Mouse (Mus musculus): ENCODE data around the gene 2610021A01Rik. TPM values are rescaled to one million over a fixed set of nuclear protein-coding genes. Genes with fewer than 3 reads are reported as not detected.
"Not testable (repeated sequence)": the region's sequence is repeated elsewhere in the genome, so short reads cannot be mapped to it uniquely, and the experiment has no call there.

The 2610021A01Rik gene
- total RNA-seq (2014; rRNA removed) (23.2 and 26.5 TPM in 2 replicates), polyA plus RNA-seq (2015; fragmentation: Nextera tagmentation; extraction: Ambion mirVana) (6.8 and 10.5 TPM in 2 replicates)

DNA sequence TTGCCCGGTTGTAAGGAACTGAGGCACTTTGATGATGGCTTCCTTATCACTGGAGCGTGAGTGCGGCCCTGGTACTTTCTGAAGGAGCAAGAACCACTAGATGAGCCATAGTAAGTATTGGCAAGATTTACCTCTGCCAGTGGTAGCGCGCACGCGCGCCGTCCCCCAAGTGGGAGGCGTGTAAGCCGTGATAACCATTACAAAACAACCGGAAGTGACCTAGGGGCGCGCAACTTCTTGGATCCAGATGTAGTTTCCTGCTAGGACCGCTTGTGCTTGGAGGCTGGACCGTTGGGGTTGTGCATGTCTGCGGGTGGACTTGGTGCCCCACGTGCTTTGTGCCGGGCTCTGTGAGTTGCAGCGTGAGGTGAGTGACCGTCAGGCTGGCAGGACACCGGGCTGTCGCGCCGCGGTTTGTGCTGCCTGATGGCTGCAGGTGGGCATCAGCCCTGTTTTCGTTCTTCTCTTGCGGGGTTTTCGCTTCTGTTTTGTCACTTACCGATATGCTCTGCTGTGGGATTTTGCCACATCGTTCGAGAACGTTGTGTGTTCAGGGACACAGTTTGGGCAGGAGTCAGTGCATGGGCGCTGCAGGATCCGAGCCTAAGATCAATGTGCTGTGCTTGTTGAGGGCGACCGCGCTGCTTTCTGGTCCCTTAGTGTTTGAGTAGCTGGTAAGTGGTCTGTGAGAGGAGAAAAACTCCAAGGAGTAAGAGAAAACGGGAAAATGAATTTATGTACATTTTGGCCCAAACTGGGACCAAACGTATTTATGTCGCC, at the start of gene 2610021A01Rik:
2610021A01Rik (plus strand) TSS at position 197 of the 780 bp plus-strand sequence.
- Histone ChIP-seq H3K9ac (peak within 1 kb of the TSS; percentile 72), H3K27me3 (ENCODE audit: insufficient read depth, low read length) (no peaks in the 10 kb centered on the region), H3K9me3 (ENCODE audit: low read length) (no peaks in the 10 kb centered on the region), H3K36me3 (ENCODE audit: insufficient read depth) (no peaks in the 10 kb centered on the region), H3K4me1 (ENCODE audit: insufficient read depth) (peaks cover 4% of the 10 kb centered on the region; the same call in 1 of the 2 replicates), H3K4me2 (ENCODE audit: low read depth) (peak within 1 kb of the TSS; percentile 78), H3K27ac (ENCODE audit: low read depth, low read length) (peak within 1 kb of the TSS; percentile 66), H3K4me3 (ENCODE audit: low read depth, low read length) (peak within 1 kb of the TSS; percentile 59)
- ATAC-seq (peak; percentile 99), DNase-seq (peak; percentile 96)
- WGBS, result 3% methylated on average over 41 of the region's 41 CpGs
- TF ChIP-seq CTCF (IDR thresholded peaks at IDR 0.05; ENCODE audit: low read depth), result no peak; the same call in 1 of the 2 replicates

DNA sequence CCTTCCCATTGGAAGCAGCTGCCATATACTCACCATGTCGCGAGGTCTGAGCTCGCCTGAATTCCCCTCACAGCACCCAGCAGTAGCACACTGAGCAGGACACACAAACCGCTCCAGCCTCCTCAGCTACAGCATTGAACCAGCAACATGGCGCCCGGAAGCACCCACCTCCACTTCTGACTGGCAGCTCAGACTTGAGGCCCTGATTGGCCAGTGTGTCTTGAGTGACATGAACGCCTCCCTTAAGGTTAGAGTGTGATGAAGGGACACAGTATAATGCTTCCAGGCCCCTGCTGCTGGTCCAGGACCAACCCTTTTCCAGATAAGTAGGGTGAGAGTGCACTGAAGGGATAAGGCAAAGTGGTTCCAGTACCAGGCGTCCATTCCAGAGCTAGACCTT, 38.3 kb upstream of the 2610021A01Rik start:
- H3K27ac ChIP-seq (ENCODE audit: low read depth, low read length), result no peak overlapping the region
- TF ChIP-seq CTCF (IDR thresholded peaks at IDR 0.05; ENCODE audit: low read depth), result no peak
- no peak overlapping the region for H3K4me2 ChIP-seq (ENCODE audit: low read depth)
- no peak overlapping the region for H3K4me3 ChIP-seq (ENCODE audit: low read depth, low read length)
- no peaks in the 10 kb centered on the region for H3K4me1 ChIP-seq (ENCODE audit: insufficient read depth)
- 82% methylated on average over 8 of the region's 8 CpGs for WGBS
- H3K27me3 ChIP-seq (ENCODE audit: insufficient read depth, low read length), result no peaks in the 10 kb centered on the region
- no peak overlapping the region for H3K9ac ChIP-seq
- DNase-seq (no peak), ATAC-seq (no peak)
- H3K9me3 ChIP-seq (ENCODE audit: low read length), result peaks cover 3% of the 10 kb centered on the region; the same call in 1 of the 2 replicates
- H3K36me3 ChIP-seq (ENCODE audit: insufficient read depth), result no peaks in the 10 kb centered on the region

DNA sequence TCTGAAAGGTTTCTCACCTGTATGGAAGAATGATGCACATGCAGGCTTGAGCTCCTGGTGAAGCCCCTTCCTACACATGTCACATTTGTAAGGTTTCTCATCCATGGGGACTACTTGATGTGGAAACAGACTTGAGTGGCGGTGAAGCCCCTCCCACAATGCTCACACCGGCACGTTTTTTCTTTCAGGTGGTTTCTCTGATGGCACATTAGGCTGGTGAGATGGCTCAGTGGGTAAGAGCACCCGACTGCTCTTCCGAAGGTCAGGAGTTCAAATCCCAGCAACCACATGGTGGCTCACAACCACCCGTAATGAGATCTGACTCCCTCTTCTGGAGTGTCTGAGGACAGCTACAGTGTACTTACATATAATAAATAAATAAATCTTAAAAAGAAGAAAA, 25.5 kb upstream of the 2610021A01Rik start, which contains the start of gene Gm6871:
Gm6871 (minus strand) TSS at position 101 of the 400 bp plus-strand sequence.
- ATAC-seq; H3K4me2 ChIP-seq (ENCODE audit: low read depth); H3K4me1 ChIP-seq (ENCODE audit: insufficient read depth); DNase-seq; H3K36me3 ChIP-seq (ENCODE audit: insufficient read depth); H3K4me3 ChIP-seq (ENCODE audit: low read depth, low read length); H3K9ac ChIP-seq; H3K27ac ChIP-seq (ENCODE audit: low read depth, low read length); H3K27me3 ChIP-seq (ENCODE audit: insufficient read depth, low read length); H3K9me3 ChIP-seq (ENCODE audit: low read length): not testable (repeated sequence)
- 84% methylated on average over 5 of the region's 6 CpGs for WGBS

DNA sequence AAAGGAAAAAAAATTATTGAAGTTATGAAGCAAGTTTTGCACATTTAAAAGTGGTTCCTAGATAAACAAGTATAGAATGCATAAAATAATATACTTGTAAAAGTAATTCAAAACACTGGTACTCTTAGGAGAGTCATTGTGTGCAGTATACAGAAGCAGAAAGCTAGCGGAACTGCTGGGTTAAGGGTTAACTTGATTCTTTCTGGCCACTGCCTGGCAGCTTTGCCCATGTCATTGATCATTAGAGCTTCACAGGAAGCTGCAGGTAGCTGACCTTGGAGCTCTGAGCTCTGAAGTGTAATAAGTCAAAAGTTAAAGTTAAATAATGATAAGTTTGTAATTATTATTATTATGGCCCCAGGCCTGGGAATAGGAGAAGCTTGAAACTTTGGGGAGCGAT, 21.1 kb upstream of the 2610021A01Rik start:
- no peak for ATAC-seq
- H3K27ac ChIP-seq (ENCODE audit: low read depth, low read length), result no peak overlapping the region
- no peak for DNase-seq
- no peaks in the 10 kb centered on the region for H3K9me3 ChIP-seq (ENCODE audit: low read length)
- no peak overlapping the region for H3K4me3 ChIP-seq (ENCODE audit: low read depth, low read length)
- WGBS, result 92% methylated on average over 2 of the region's 2 CpGs
- H3K27me3 ChIP-seq (ENCODE audit: insufficient read depth, low read length), result no peaks in the 10 kb centered on the region
- no peaks in the 10 kb centered on the region for H3K36me3 ChIP-seq (ENCODE audit: insufficient read depth)
- no peak for TF ChIP-seq CTCF (IDR thresholded peaks at IDR 0.05; ENCODE audit: low read depth)
- no peaks in the 10 kb centered on the region for H3K4me1 ChIP-seq (ENCODE audit: insufficient read depth)
- H3K4me2 ChIP-seq (ENCODE audit: low read depth), result no peak overlapping the region
- H3K9ac ChIP-seq, result no peak overlapping the region

DNA sequence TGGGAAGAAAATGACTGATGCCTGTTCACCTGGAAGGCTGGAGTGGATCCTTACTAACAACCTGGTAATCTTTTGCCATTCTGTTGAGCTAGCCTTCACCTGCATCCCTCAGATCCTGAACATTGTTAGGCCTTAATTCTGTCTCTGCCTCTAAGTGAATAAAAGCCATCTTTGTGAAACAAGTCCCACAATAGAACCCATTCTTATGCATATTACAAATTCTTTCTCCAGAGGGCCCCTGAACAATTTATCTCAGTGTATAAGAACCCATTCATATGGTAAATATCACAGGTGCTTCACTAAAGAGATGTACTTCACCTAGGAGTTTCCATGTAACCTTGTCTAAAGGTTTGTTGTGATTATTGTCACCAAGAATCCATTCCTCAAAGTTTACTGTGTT, 17.0 kb upstream of the 2610021A01Rik start:
- no peak overlapping the region for H3K9ac ChIP-seq
- H3K27me3 ChIP-seq (ENCODE audit: insufficient read depth, low read length), result no peaks in the 10 kb centered on the region
- H3K4me3 ChIP-seq (ENCODE audit: low read depth, low read length), result no peak overlapping the region
- no peak for TF ChIP-seq CTCF (IDR thresholded peaks at IDR 0.05; ENCODE audit: low read depth)
- H3K27ac ChIP-seq (ENCODE audit: low read depth, low read length), result no peak overlapping the region
- H3K36me3 ChIP-seq (ENCODE audit: insufficient read depth), result no peaks in the 10 kb centered on the region
- no peaks in the 10 kb centered on the region for H3K4me1 ChIP-seq (ENCODE audit: insufficient read depth)
- H3K4me2 ChIP-seq (ENCODE audit: low read depth), result no peak overlapping the region
- H3K9me3 ChIP-seq (ENCODE audit: low read length), result peaks cover 7% of the 10 kb centered on the region; the same call in 1 of the 2 replicates
- no peak for DNase-seq
- no peak for ATAC-seq

DNA sequence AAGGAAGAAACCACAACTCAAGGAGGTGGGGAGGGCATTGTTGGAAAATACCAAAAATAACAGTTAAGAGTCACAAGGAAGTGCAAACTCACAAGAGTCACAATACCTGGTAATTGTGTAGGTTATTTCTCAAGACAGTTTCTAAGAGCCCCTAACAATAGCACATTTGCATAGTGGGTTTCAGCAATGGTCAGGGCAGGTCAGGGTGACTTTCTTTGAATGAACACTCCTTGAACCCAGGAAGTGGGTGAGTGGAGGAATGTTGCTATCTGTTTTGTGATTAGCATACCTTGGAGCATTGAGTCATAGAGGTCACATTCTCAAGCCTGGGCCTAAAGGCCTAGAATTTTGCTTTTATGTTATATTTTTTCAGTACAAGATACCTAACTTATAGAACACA, 11.2 kb upstream of the 2610021A01Rik start:
- not testable (repeated sequence) for H3K36me3 ChIP-seq (ENCODE audit: insufficient read depth); H3K27me3 ChIP-seq (ENCODE audit: insufficient read depth, low read length); DNase-seq; H3K9ac ChIP-seq; H3K4me3 ChIP-seq (ENCODE audit: low read depth, low read length); H3K9me3 ChIP-seq (ENCODE audit: low read length); H3K4me1 ChIP-seq (ENCODE audit: insufficient read depth); ATAC-seq; H3K27ac ChIP-seq (ENCODE audit: low read depth, low read length); H3K4me2 ChIP-seq (ENCODE audit: low read depth)

DNA sequence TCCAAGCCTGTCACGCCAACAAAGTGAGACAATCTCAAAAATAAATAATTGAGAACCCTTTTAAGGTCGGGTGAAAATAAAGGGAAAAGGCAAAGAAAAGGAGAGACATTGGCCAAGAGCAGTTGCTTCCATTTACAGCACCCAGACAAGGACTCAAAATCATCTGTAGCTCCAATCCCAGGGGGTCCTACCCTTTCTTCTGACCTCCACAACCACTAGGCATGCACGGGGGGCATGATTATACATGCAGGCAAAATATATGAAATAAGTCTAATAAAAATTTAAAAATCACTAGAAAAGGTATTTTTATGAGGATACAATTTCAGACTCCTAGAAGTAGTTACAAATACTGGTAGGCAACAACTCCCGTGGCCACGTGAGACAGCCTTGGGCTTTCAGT, 415 bp upstream of the 2610021A01Rik start:
- no peak for TF ChIP-seq CTCF (IDR thresholded peaks at IDR 0.05; ENCODE audit: low read depth)
- ATAC-seq (peak; percentile 6; the same call in 1 of the 2 replicates), DNase-seq (peak; percentile 1)
- 51% methylated on average over 5 of the region's 5 CpGs for WGBS
- no peaks in the 10 kb centered on the region for H3K27me3 ChIP-seq (ENCODE audit: insufficient read depth, low read length)
- peak overlapping the region; percentile 66 for H3K27ac ChIP-seq (ENCODE audit: low read depth, low read length)
- no peaks in the 10 kb centered on the region for H3K9me3 ChIP-seq (ENCODE audit: low read length)
- H3K4me2 ChIP-seq (ENCODE audit: low read depth), result peak overlapping the region; percentile 78
- peak overlapping the region; percentile 59 for H3K4me3 ChIP-seq (ENCODE audit: low read depth, low read length)
- peak overlapping the region; percentile 72 for H3K9ac ChIP-seq
- no peaks in the 10 kb centered on the region for H3K36me3 ChIP-seq (ENCODE audit: insufficient read depth)
- H3K4me1 ChIP-seq (ENCODE audit: insufficient read depth), result peaks cover 4% of the 10 kb centered on the region; the same call in 1 of the 2 replicates

Data from forebrain, postnatal 0 days (tissue).